Mouse (Mus musculus) hematopoietic stem cell, adult 5-6 weeks (primary cell): ENCODE results near the gene Tank. TPM values are rescaled to one million over a fixed set of nuclear protein-coding genes. Genes with fewer than 3 reads are reported as not detected.
A peak's percentile ranks its signal among the peaks of the same experiment; 100 is the strongest.

ENCODE experiments used
- ATAC-seq, 2 experiments: fragments of 125-278 bp in 1 of 2; replicated peaks in 1 of 2; 2 replicates each; pipeline ENCODE4 v1.8.0; 2016 to 2017; ENCODE audit warnings: inconsistent platforms in 2 of 2, mild to moderate bottlenecking in 2 of 2, moderate number of reproducible peaks in 2 of 2, low read depth in 1 of 2, moderate TSS enrichment in 1 of 2; ENCODE audit not compliant: low FRiP score in 2 of 2, poor library complexity in 2 of 2, severe bottlenecking in 2 of 2, insufficient read depth in 1 of 2, low TSS enrichment in 1 of 2
- total RNA-seq: library from RNA; stranded (forward); fragments of 172-1452, 232-1000 nt; gene quantifications from 2 replicates; pipeline ENCODE4 v1.2.3, GENCODE M21; 2017

Tank gene
- total RNA-seq, 1 experiment from 2014 or later = 69.9 TPM

GRCm38 (mm10) chr2:61686533-61686932 is 108.1 kb downstream of the Tank start:
- ATAC-seq = peak; percentile 82 to 95

GRCm38 (mm10) chr2:61689086-61689485 is 110.7 kb downstream of the Tank start:
- no peak for ATAC-seq

Other genes starting within 250 kb of the Tank start
- gene Psmd14, start 133.1 kb downstream of the Tank start, total RNA-seq = 136 and 143 TPM in 2 replicates
- 0.69 and 1.1 TPM in 2 replicates for gene Tbr1, start 224.3 kb downstream of the Tank start, total RNA-seq